Mouse (Mus musculus) forebrain, embryonic 13.5 days (tissue): ENCODE data around the gene Tnik. TPM values are rescaled to one million over a fixed set of nuclear protein-coding genes. Genes with fewer than 3 reads are reported as not detected.

Experiments used
- ATAC-seq: fragments of 200-750 bp; cut with Nextera tagmentation; 2 replicates; pipeline ENCODE4 v1.8.0; 2017
- H3K27ac ChIP-seq: fragments of 300-500 bp; sonication (generic); 2 replicates; pipeline ENCODE4 v1.5.1; 2015; ENCODE audit warnings: inconsistent platforms, mild to moderate bottlenecking, moderate library complexity
- H3K27me3 ChIP-seq: fragments of 300-500 bp; sonication (generic); 2 replicates; pipeline ENCODE4 v1.6.1; 2015; ENCODE audit warnings: mild to moderate bottlenecking, inconsistent platforms
- H3K36me3 ChIP-seq: fragments of 300-500 bp; sonication (generic); 2 replicates; pipeline ENCODE4 v1.6.1; 2015; ENCODE audit warnings: mild to moderate bottlenecking, inconsistent platforms; ENCODE audit not compliant: poor library complexity, severe bottlenecking
- H3K4me1 ChIP-seq: fragments of 300-500 bp; sonication (generic); 2 replicates; pipeline ENCODE4 v1.6.1; 2015; ENCODE audit warnings: inconsistent platforms
- H3K4me2 ChIP-seq: fragments of 300-500 bp; sonication (generic); 2 replicates; pipeline ENCODE4 v1.6.1; 2015; ENCODE audit warnings: inconsistent platforms, mild to moderate bottlenecking, moderate library complexity
- H3K4me3 ChIP-seq: fragments of 300-500 bp; sonication (generic); 2 replicates; pipeline ENCODE4 v1.5.1; 2015; ENCODE audit warnings: mild to moderate bottlenecking, inconsistent platforms
- H3K9ac ChIP-seq: fragments of 300-500 bp; sonication (generic); 2 replicates; pipeline ENCODE4 v1.6.1; 2015; ENCODE audit warnings: mild to moderate bottlenecking, inconsistent platforms
- H3K9me3 ChIP-seq: fragments of 300-500 bp; sonication (generic); replicated peaks from 2 replicates; pipeline ENCODE4 v1.6.1; 2016; ENCODE audit warnings: inconsistent platforms
- WGBS: fragments of 180-500 bp; shearing (Covaris S2); methylation state at CpG from one replicate; pipeline ENCODE4 v1.1.7; 2015; 5-methylcytosine and 5-hydroxymethylcytosine counted together
- microRNA-seq: library from miRNA; unstranded; fragments of <30 nt; microRNA quantifications from one replicate; pipeline ENCODE4, GENCODE M21; 2016
- polyA plus RNA-seq: library from polyadenylated mRNA; unstranded; fragments of >200 nt; fragmentation: Nextera tagmentation; extraction: Ambion mirVana; gene quantifications from 2 replicates; pipeline ENCODE4 v1.2.1, GENCODE M21; 2015

Tnik gene
- polyA plus RNA-seq, 1 experiment from 2014 or later: 54.9 TPM

GRCm38 (mm10) chr3:28721218-28721617, 458.2 kb downstream of the Tnik start:
- no peaks in the 10 kb centered on the region for H3K27me3 ChIP-seq
- H3K9ac ChIP-seq: no peak overlapping the region
- WGBS: 47% methylated on average over 5 of the region's 5 CpGs

DNA sequence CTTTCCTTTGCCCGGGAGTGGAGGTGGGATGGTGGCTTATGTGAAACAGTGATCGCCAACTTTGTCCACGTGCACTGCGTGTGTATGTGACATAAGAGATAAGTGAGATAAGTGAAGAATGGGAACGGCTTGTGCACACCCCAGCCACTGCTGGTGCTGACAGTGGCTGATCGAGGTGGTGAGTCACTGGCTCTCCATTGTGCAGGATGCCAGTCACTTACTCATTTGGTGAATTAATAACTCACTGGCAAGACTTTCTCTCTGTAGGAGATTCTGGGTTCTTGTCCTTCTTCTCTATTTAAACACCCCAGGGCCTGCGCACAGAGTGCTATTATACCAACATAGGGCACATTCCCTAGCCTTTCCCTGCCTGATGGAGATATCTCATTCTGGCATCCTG, 458.8 kb downstream of the Tnik start:
- no peaks in the 10 kb centered on the region for H3K9me3 ChIP-seq
- no peak overlapping the region for H3K4me2 ChIP-seq
- H3K27me3 ChIP-seq: no peaks in the 10 kb centered on the region
- H3K36me3 ChIP-seq: no peaks in the 10 kb centered on the region
- H3K9ac ChIP-seq: no peak overlapping the region
- H3K27ac ChIP-seq: no peak overlapping the region
- no peak for ATAC-seq
- no peaks in the 10 kb centered on the region for H3K4me1 ChIP-seq
- no peak overlapping the region for H3K4me3 ChIP-seq
- 91% methylated on average over 7 of the region's 7 CpGs for WGBS

More at GRCm38 (mm10) chr3:28721218-28721617, 458.2 kb downstream of the Tnik start:
- H3K36me3 ChIP-seq: no peaks in the 10 kb centered on the region
- no peak overlapping the region for H3K27ac ChIP-seq
- no peak overlapping the region for H3K4me3 ChIP-seq
- H3K9me3 ChIP-seq: no peaks in the 10 kb centered on the region
- H3K4me1 ChIP-seq: no peaks in the 10 kb centered on the region
- no peak overlapping the region for H3K4me2 ChIP-seq
- ATAC-seq: no peak

GRCm38 (mm10) chr3:28722531-28722930, 459.5 kb downstream of the Tnik start:
- Histone ChIP-seq H3K4me2 (no peak overlapping the region), H3K4me3 (no peak overlapping the region), H3K4me1 (no peaks in the 10 kb centered on the region), H3K9me3 (no peaks in the 10 kb centered on the region), H3K9ac (no peak overlapping the region), H3K27me3 (no peaks in the 10 kb centered on the region), H3K36me3 (no peaks in the 10 kb centered on the region), H3K27ac (no peak overlapping the region)
- no peak for ATAC-seq

DNA sequence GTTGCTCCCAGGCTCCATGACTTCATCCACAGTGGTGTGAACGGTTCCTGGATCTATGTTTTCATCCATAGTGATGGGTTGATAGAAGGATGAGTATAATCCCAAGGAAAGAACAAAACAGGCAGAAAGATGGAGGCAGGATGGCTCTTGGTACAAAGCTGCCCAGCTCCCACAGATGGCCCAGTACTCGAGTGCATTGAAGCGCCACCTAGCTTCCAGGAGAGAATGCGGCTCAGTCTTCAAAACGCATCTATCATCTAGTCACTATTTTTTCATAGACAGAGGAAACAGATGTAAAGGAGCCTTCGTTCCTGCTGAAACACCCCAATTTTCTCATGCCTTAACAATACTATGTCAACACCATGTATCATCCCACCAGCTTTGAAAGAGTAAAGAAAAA, 460.5 kb downstream of the Tnik start:
- 64% methylated on average over 6 of the region's 6 CpGs for WGBS
- Histone ChIP-seq H3K4me3 (no peak overlapping the region), H3K4me1 (no peaks in the 10 kb centered on the region)

DNA sequence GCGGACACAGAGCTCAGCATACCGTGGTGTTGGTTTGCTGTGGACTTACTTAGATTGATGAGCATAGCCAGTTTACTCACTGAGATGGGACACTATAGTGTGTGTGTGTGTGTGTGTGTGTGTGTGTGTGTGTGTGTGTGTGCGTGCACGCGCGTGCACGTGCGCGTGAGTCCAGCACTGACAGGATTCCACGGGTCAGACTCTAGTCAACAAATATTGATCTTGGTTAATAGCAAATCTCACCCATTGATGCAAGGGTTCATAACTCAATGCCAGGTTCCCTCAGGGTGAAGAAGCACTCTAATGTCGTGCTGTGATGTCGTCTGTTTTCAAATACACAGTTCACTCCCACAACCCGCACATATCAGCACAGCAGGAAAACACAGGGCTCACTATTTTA, 462.2 kb downstream of the Tnik start:
- 91% methylated on average over 13 of the region's 13 CpGs for WGBS
- Histone ChIP-seq H3K36me3 (no peaks in the 10 kb centered on the region), H3K27ac (no peak overlapping the region), H3K4me1 (no peaks in the 10 kb centered on the region), H3K9me3 (no peaks in the 10 kb centered on the region), H3K9ac (no peak overlapping the region), H3K27me3 (no peaks in the 10 kb centered on the region), H3K4me3 (no peak overlapping the region), H3K4me2 (no peak overlapping the region)
- ATAC-seq: no peak

More for the DNA sequence above, 460.5 kb downstream of the Tnik start:
- no peak overlapping the region for H3K4me2 ChIP-seq
- no peak overlapping the region for H3K27ac ChIP-seq
- no peak for ATAC-seq
- no peaks in the 10 kb centered on the region for H3K27me3 ChIP-seq
- no peaks in the 10 kb centered on the region for H3K9me3 ChIP-seq
- H3K36me3 ChIP-seq: no peaks in the 10 kb centered on the region
- no peak overlapping the region for H3K9ac ChIP-seq

Small RNA genes lying within 50 kb of the gene (microRNA-seq; reads per million reads assigned to microRNA genes)
- gene Mir466q: not detected
